Mouse (Mus musculus): ENCODE results near the gene Map1b. TPM values are rescaled to one million over a fixed set of nuclear protein-coding genes. Genes with fewer than 3 reads are reported as not detected.

The Map1b gene
- polyA plus RNA-seq, 1 experiment: 4.5 TPM

DNA sequence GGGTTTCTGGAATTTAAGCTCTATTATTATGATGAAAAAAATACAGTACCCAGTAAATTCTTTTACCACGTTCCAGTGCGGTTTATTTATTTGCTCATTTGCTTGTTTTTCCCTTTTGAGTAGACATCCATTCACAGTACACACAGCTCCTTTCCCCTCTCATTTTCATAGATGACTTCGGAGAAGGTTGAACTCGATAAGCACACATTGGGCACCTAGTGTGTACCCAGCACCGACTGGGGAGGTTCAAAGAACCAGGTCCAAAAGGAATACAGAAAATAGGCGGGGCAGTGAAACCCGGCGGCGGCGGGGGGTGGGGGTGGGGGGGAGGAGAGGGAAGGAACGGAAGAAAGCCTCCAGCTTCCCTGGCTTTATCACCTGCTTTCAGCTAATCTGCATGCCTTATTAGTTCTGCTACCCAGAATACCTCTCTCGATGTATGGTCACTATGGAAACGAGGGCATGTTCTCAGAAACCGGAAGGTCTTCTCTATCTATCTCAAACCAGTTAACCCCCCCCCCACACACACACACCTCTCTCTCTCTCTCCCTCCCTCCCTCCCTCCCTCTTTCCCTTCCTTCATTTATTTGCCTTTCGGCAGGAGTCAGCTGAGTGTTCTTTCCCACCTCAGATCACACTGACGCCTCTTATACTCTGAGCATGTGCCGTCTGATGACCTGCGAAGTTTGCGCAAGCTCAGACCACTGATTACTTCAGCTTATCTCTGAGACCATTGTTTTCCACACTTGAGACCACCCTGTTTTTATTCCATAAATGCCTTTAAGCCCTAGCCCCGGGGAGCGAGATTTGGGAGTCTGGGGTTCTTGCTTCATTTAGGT, 25.3 kb upstream of the Map1b start:
- H3K4me3 ChIP-seq (replicated peaks; ENCODE audit: control insufficient read depth, low read depth, low read length): no peak overlapping the region
- no peak overlapping the region for H3K27ac ChIP-seq (ENCODE audit: control insufficient read depth, insufficient read depth, low read depth, low read length, poor library complexity)
- H3K4me1 ChIP-seq (ENCODE audit: control insufficient read depth, insufficient read depth, low read length): no peaks in the 10 kb centered on the region
- TF ChIP-seq POLR2A (IDR thresholded peaks at IDR 0.05; ENCODE audit: borderline replicate concordance, control insufficient read depth, low read depth, low read length) (no peak), CTCF (IDR thresholded peaks at IDR 0.05; ENCODE audit: control insufficient read depth, insufficient read depth, low read length) (no peak)
- WGBS: 48% methylated on average over 21 of the region's 21 CpGs

DNA sequence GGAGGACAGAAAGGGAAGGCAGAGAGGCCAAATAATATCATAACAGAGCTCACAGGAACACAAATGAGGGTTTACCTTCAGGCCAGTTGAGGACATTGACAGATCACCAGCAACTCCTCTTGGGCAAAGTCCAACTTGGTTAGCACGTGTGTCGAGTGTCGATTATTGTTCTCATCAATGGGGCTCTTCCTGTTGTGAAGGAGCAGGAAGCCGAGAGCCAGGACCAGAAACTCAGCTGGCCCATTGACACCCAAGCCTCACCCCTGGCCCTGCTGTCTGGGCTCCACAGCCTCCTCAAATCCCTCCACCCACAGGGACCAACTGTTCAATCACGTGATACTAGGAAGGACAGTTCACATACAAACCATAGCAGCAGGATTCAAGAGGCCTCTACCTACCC, 22.9 kb upstream of the Map1b start:
- TF ChIP-seq CTCF (IDR thresholded peaks at IDR 0.05; ENCODE audit: control insufficient read depth, insufficient read depth, low read length) (no peak), POLR2A (IDR thresholded peaks at IDR 0.05; ENCODE audit: borderline replicate concordance, control insufficient read depth, low read depth, low read length) (no peak)
- H3K4me1 ChIP-seq (ENCODE audit: control insufficient read depth, insufficient read depth, low read length): no peaks in the 10 kb centered on the region
- WGBS: 51% methylated on average over 5 of the region's 5 CpGs
- H3K27ac ChIP-seq (ENCODE audit: control insufficient read depth, insufficient read depth, low read depth, low read length, poor library complexity): no peak overlapping the region
- H3K4me3 ChIP-seq (replicated peaks; ENCODE audit: control insufficient read depth, low read depth, low read length): no peak overlapping the region

DNA sequence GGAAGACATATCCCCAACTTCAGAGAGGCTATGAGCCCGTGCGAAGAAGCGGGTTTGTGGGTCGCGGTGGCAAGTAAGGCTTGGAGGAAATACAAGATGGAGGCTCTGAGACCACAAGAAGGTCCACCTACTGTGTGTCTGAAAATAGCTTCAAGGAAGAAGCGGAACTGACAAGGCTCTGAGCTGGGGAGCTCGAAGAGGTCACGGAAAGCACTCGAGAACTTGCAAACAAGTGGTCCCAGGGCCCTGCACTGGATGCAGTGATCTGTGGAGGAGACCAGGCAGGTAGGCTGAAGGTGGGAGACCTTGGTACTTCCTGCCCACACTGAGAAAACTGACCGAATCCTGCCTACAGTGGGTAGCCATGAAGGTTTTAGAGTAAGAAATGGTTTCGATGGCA, 22.5 kb upstream of the Map1b start:
- no peak for TF ChIP-seq POLR2A (IDR thresholded peaks at IDR 0.05; ENCODE audit: borderline replicate concordance, control insufficient read depth, low read depth, low read length)
- no peak for TF ChIP-seq CTCF (IDR thresholded peaks at IDR 0.05; ENCODE audit: control insufficient read depth, insufficient read depth, low read length)
- 81% methylated on average over 11 of the region's 11 CpGs for WGBS
- H3K4me1 ChIP-seq (ENCODE audit: control insufficient read depth, insufficient read depth, low read length): no peaks in the 10 kb centered on the region
- no peak overlapping the region for H3K4me3 ChIP-seq (replicated peaks; ENCODE audit: control insufficient read depth, low read depth, low read length)
- H3K27ac ChIP-seq (ENCODE audit: control insufficient read depth, insufficient read depth, low read depth, low read length, poor library complexity): no peak overlapping the region

DNA sequence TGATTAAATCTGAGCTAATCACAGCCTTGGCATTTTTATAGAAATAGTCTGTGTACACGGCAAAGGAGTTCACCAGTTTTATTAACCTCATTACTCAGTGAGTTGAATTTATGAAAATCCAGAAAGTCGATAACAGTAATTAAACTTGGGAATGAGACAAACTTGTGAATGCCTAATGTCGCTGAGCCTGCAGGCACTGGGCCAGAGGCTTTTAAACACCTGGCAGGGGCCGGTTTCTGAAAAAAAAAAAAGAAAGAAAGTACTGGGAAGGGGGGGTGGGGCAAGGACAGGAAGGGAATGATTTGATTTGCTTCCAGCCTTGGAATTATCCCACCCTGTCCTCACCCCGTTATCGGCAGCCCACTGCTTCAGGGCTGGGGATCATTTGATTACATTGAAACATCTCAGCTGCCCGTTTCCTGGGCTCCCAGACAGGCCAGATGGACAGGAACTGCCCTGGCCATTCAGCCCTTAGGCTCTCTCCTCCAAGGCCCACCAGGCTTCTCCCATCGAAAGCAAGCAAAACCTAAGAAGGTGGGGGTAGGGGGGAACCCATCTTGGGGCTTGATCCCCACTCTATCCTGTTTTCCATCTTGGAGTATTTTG, 21.7 kb upstream of the Map1b start:
- Histone ChIP-seq H3K4me3 (replicated peaks; ENCODE audit: control insufficient read depth, low read depth, low read length) (no peak overlapping the region), H3K27ac (ENCODE audit: control insufficient read depth, insufficient read depth, low read depth, low read length, poor library complexity) (no peak overlapping the region), H3K4me1 (ENCODE audit: control insufficient read depth, insufficient read depth, low read length) (no peaks in the 10 kb centered on the region)
- TF ChIP-seq POLR2A (IDR thresholded peaks at IDR 0.05; ENCODE audit: borderline replicate concordance, control insufficient read depth, low read depth, low read length) (no peak), CTCF (IDR thresholded peaks at IDR 0.05; ENCODE audit: control insufficient read depth, insufficient read depth, low read length) (no peak)
- 53% methylated on average over 8 of the region's 8 CpGs for WGBS

DNA sequence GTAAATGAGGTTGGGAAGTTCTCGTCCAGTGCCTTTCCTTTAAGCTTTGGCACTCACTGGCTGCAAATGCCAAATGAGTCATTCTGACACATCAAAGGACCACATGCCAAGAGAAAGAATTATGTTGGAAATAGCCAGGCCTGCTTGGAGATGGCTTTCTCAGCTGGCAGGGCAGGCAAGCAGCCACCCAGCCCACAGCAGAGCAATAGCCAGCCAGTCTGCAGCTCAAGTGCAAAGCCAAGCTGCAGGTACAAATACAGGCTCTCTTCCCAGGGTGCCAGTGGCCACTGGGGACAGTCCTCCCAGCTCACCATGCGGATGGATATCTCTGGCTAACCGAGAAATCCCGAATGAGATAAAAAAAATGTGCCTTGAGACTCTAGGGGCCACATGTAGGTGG, 12.1 kb upstream of the Map1b start:
- Histone ChIP-seq H3K27ac (ENCODE audit: control insufficient read depth, insufficient read depth, low read depth, low read length, poor library complexity) (no peak overlapping the region), H3K4me3 (replicated peaks; ENCODE audit: control insufficient read depth, low read depth, low read length) (no peak overlapping the region), H3K4me1 (ENCODE audit: control insufficient read depth, insufficient read depth, low read length) (no peaks in the 10 kb centered on the region; the same call in 1 of the 2 replicates)
- 72% methylated on average over 4 of the region's 4 CpGs for WGBS
- TF ChIP-seq POLR2A (IDR thresholded peaks at IDR 0.05; ENCODE audit: borderline replicate concordance, control insufficient read depth, low read depth, low read length) (no peak), CTCF (IDR thresholded peaks at IDR 0.05; ENCODE audit: control insufficient read depth, insufficient read depth, low read length) (no peak)

DNA sequence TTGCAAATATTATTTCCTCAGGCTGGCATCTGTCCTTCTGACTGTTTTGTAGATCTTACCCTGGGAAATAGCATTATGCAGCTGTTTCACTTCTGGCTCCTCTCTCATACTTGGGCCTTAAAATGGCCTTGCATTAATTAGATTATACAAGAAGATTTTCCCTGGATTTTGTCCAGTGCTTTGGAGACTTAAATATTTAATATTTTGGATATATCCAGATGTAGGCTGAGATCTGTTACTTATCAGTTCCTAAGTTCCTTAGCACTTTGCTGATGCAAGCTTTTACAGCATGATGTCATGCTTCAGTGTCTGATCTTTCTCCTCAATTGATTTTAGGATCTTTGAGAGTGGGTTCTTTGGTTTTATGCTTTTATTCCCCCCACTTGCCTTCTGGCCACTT, 11.6 kb upstream of the Map1b start:
- TF ChIP-seq POLR2A (IDR thresholded peaks at IDR 0.05; ENCODE audit: borderline replicate concordance, control insufficient read depth, low read depth, low read length) (no peak), CTCF (IDR thresholded peaks at IDR 0.05; ENCODE audit: control insufficient read depth, insufficient read depth, low read length) (no peak)
- Histone ChIP-seq H3K4me3 (replicated peaks; ENCODE audit: control insufficient read depth, low read depth, low read length) (no peak overlapping the region), H3K27ac (ENCODE audit: control insufficient read depth, insufficient read depth, low read depth, low read length, poor library complexity) (no peak overlapping the region), H3K4me1 (ENCODE audit: control insufficient read depth, insufficient read depth, low read length) (no peaks in the 10 kb centered on the region; the same call in 1 of the 2 replicates)

DNA sequence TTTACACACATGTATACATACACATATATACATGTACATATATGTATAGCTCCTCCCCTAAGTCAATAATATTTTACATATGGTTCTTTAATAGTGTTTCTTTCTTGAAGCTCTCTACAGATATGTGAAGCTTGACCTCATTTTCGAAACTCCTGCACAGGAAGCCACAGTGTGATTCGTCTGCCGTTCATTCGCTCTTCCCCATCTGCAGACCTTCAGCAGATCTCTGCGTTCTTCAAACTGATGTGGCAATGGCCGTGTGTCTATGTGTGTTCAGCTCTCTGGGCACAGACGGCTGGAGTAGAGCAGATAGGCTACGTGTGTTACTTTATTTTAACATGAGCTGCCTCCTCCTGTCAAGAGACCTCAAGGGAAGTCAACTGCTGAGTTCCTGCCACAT, 9.2 kb upstream of the Map1b start:
- WGBS: 35% methylated on average over 8 of the region's 8 CpGs
- no peak overlapping the region for H3K27ac ChIP-seq (ENCODE audit: control insufficient read depth, insufficient read depth, low read depth, low read length, poor library complexity)
- no peaks in the 10 kb centered on the region; the same call in 1 of the 2 replicates for H3K4me1 ChIP-seq (ENCODE audit: control insufficient read depth, insufficient read depth, low read length)
- no peak overlapping the region for H3K4me3 ChIP-seq (replicated peaks; ENCODE audit: control insufficient read depth, low read depth, low read length)
- TF ChIP-seq CTCF (IDR thresholded peaks at IDR 0.05; ENCODE audit: control insufficient read depth, insufficient read depth, low read length) (no peak), POLR2A (IDR thresholded peaks at IDR 0.05; ENCODE audit: borderline replicate concordance, control insufficient read depth, low read depth, low read length) (no peak)

DNA sequence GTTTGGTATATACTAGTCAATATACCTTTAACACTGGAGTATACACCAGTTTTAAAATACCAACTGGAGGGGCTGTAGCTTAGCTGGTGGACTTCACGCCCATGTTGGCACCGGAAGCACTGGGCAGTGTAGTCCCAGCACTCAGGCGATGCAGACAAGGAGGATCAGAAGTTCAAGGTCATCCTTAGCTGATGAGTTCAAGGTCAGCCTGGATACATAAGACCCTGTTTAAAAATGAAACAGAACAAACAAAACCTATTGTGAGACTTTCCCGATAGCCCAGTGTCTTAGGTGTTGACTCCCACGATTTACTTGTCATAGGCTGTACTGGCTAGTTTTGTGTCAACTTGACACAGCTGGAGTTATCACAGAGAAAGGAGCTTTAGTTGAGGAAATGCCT, 1.5 kb upstream of the Map1b start:
- no peaks in the 10 kb centered on the region for H3K4me1 ChIP-seq (ENCODE audit: control insufficient read depth, insufficient read depth, low read length)
- 90% methylated on average over 5 of the region's 5 CpGs for WGBS
- H3K4me3 ChIP-seq (replicated peaks; ENCODE audit: control insufficient read depth, low read depth, low read length): no peak overlapping the region
- no peak overlapping the region for H3K27ac ChIP-seq (ENCODE audit: control insufficient read depth, insufficient read depth, low read depth, low read length, poor library complexity)
- no peak for TF ChIP-seq POLR2A (IDR thresholded peaks at IDR 0.05; ENCODE audit: borderline replicate concordance, control insufficient read depth, low read depth, low read length)
- no peak for TF ChIP-seq CTCF (IDR thresholded peaks at IDR 0.05; ENCODE audit: control insufficient read depth, insufficient read depth, low read length)
